Mouse (Mus musculus) hindbrain, embryonic 15.5 days (tissue): ENCODE data around the gene Gm28363. TPM values are rescaled to one million over a fixed set of nuclear protein-coding genes. Genes with fewer than 3 reads are reported as not detected.
"Not testable (repeated sequence)": the region's sequence is repeated elsewhere in the genome, so short reads cannot be mapped to it uniquely, and the experiment has no call there.

Experiments used
- ATAC-seq: fragments of 200-750 bp; cut with Nextera tagmentation; 2 replicates; pipeline ENCODE4 v1.8.0; 2017; ENCODE audit warnings: low read depth, moderate number of reproducible peaks, moderate TSS enrichment; ENCODE audit not compliant: low FRiP score
- H3K27ac ChIP-seq: fragments of 300-500 bp; sonication (generic); replicated peaks from 2 replicates; pipeline ENCODE4 v1.5.1; 2015; ENCODE audit warnings: mild to moderate bottlenecking, inconsistent platforms
- H3K27me3 ChIP-seq: fragments of 300-500 bp; sonication (generic); 2 replicates; pipeline ENCODE4 v1.6.1; 2015; ENCODE audit warnings: control low read depth, inconsistent platforms
- H3K36me3 ChIP-seq: fragments of 300-500 bp; sonication (generic); 2 replicates; pipeline ENCODE4 v1.6.1; 2015; ENCODE audit warnings: control low read depth, inconsistent platforms
- H3K4me1 ChIP-seq: fragments of 300-500 bp; sonication (generic); replicated peaks from 2 replicates; pipeline ENCODE4 v1.6.1; 2015; ENCODE audit warnings: control low read depth, inconsistent platforms
- H3K4me2 ChIP-seq: fragments of 300-500 bp; sonication (generic); 2 replicates; pipeline ENCODE4 v1.6.1; 2015; ENCODE audit warnings: moderate library complexity, mild to moderate bottlenecking, inconsistent platforms
- H3K4me3 ChIP-seq: fragments of 300-500 bp; sonication (generic); 2 replicates; pipeline ENCODE4 v1.5.1; 2015; ENCODE audit warnings: mild to moderate bottlenecking, inconsistent platforms
- H3K9ac ChIP-seq: fragments of 300-500 bp; sonication (generic); 2 replicates; pipeline ENCODE4 v1.6.1; 2015; ENCODE audit warnings: inconsistent platforms
- H3K9me3 ChIP-seq: fragments of 300-500 bp; sonication (generic); 2 replicates; pipeline ENCODE4 v1.6.1; 2016; ENCODE audit warnings: control low read depth, inconsistent platforms
- WGBS: fragments of 180-500 bp; shearing (Covaris S2); methylation state at CpG from one replicate; pipeline ENCODE4 v1.1.7; 2015; 5-methylcytosine and 5-hydroxymethylcytosine counted together
- polyA plus RNA-seq: library from polyadenylated mRNA; unstranded; fragments of >200 nt; fragmentation: Nextera tagmentation; extraction: Ambion mirVana; gene quantifications from 2 replicates; pipeline ENCODE4 v1.2.1, GENCODE M21; 2015

Gene Gm28363
- polyA plus RNA-seq = not detected in 2 replicates

DNA sequence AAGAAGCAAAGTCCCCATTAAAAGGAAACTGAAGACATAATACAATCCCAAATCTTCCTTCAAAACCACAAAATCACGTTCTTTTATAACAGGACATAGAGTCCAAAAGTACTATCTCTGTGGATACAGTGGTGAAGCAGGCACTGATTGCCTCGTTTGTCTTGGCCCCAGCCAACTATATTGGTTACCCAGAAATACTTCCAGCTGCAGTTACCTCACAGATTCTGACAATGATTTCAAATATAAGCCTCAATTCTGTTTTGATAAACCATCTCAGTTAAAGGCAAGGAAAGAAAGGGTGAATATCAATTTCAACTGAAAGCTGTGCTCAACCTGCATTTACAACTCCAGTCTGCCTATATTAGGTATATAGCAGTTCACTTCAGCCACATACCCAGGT is at the start of gene Gm28363:
Gene Gm28363, plus strand, starts transcription at position 301 of the 400 bp plus-strand sequence.
- not testable (repeated sequence) for H3K4me3 ChIP-seq, ATAC-seq, H3K9ac ChIP-seq, H3K36me3 ChIP-seq, H3K27ac ChIP-seq, H3K4me1 ChIP-seq, H3K4me2 ChIP-seq, H3K9me3 ChIP-seq, H3K27me3 ChIP-seq
- 69% methylated on average over 2 of the region's 2 CpGs for WGBS

DNA sequence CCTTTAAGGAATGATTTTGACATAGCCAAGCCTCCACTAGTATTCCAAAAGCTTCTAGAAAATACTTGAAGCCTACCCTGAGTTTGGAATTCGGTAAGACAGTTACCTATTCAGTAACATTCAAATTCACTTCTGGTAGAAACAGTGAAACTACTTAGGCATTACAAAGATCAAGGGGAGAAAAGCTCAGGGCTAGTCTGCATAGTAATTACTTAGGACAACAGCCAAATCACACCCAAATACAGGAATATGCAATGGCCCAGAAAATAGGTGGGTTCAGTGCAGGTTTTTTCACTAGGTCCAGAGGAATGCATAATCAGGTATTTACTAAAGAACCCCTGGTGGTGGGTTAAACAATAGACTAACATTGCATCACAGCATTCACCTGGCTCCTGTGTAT is 46.7 kb upstream of the Gm28363 start:
- H3K36me3 ChIP-seq, H3K4me1 ChIP-seq, H3K4me3 ChIP-seq, H3K4me2 ChIP-seq, H3K27ac ChIP-seq, H3K9ac ChIP-seq, H3K27me3 ChIP-seq, ATAC-seq, H3K9me3 ChIP-seq: not testable (repeated sequence)
- WGBS = 80% methylated on average over 1 of the region's 1 CpGs

Other genes with a start within 250 kb of the Gm28363 start
- not detected in 2 replicates for gene B020011L13Rik, start 84.0 kb downstream of the Gm28363 start, polyA plus RNA-seq
- gene Gm28360, start 132.9 kb downstream of the Gm28363 start, polyA plus RNA-seq = not detected in 2 replicates
- gene Gm28168, start 230.9 kb downstream of the Gm28363 start, polyA plus RNA-seq = not detected in 2 replicates